Comparison of ENCODE assay signal across 10 mouse cellular contexts in genomic region chr16:67618817-67619216, GRCm38 (mm10). TPM values are rescaled to one million over a fixed set of nuclear protein-coding genes. Genes with fewer than 3 reads are reported as not detected.
DNase-seq lines count a peak whose midpoint lies in the region; ATAC-seq and TF ChIP-seq lines count a peak whose summit lies in the region.
"Had no signal": no experiment of that assay in that cellular context is flagged by ENCODE, and none has a peak within 500 bp of the region (broad histone marks: within the 10 kb centered on the region; RNA-seq: fewer than 3 reads in every experiment).

No protein-coding gene starts in this region.

- no peak for DNase-seq in heart, adult 11 months
- DNase-seq in cerebellum, adult 9-11 months: peak; percentile 49
- no peak for DNase-seq in c-Kit-positive CD71-positive TER-119-positive erythroid progenitor cells, embryonic 14.5 days (ENCODE audit: low spot score)
- no peak for DNase-seq in gastrocnemius, postnatal 36 days
- DNase-seq in gastrocnemius, adult 2 months: no peak
- DNase-seq: adrenal gland, adult 2 months had no signal

- no peak overlapping the region for H3K27ac ChIP-seq in heart, embryonic 16.5 days (ENCODE audit: low read length)
- H3K27ac ChIP-seq in forebrain, embryonic 16.5 days (ENCODE audit: low read length): peak overlapping the region; percentile 71
- H3K27ac ChIP-seq in midbrain, embryonic 15.5 days: peak overlapping the region; percentile 97
- H3K27ac ChIP-seq in gastrocnemius, adult 2 months: no peak overlapping the region

- intact Hi-C loops in gastrocnemius, postnatal 36 days (cut with DNase I): no loop called here
- intact Hi-C loops in gastrocnemius, adult 2 months (cut with DNase I): no loop called here

- 0 out of 2 replicates have a peak overlapping the region, but pooled peaks have one; percentile 100 for H3K4me2 ChIP-seq in heart, embryonic 16.5 days (ENCODE audit: low read depth, low read length)
- peak overlapping the region; percentile 57 for H3K4me2 ChIP-seq in forebrain, embryonic 16.5 days (ENCODE audit: low read length)
- peak overlapping the region; percentile 62 for H3K4me2 ChIP-seq in midbrain, embryonic 15.5 days

- no peak for TF ChIP-seq CTCF in gastrocnemius, adult 2 months (IDR thresholded peaks at IDR 0.05)

- peaks cover 18% of the 10 kb centered on the region for H3K27me3 ChIP-seq in heart, embryonic 16.5 days (ENCODE audit: control insufficient read depth, insufficient read depth, low read length)
- H3K27me3 ChIP-seq in forebrain, embryonic 16.5 days (replicated peaks; ENCODE audit: control insufficient read depth, insufficient read depth, low read length): no peaks in the 10 kb centered on the region
- no peaks in the 10 kb centered on the region for H3K27me3 ChIP-seq in midbrain, embryonic 15.5 days (replicated peaks)

- peaks cover 4% of the 10 kb centered on the region for H3K4me1 ChIP-seq in heart, embryonic 16.5 days (ENCODE audit: control insufficient read depth, insufficient read depth, low read length)
- peaks cover 11% of the 10 kb centered on the region for H3K4me1 ChIP-seq in forebrain, embryonic 16.5 days (replicated peaks; ENCODE audit: control insufficient read depth, insufficient read depth, low read length)
- H3K4me1 ChIP-seq in midbrain, embryonic 15.5 days: peaks cover 7% of the 10 kb centered on the region

- WGBS in heart, embryonic 16.5 days: 7% methylated on average over 13 of the region's 13 CpGs
- WGBS in forebrain, embryonic 16.5 days: 6% methylated on average over 13 of the region's 13 CpGs
- 3% methylated on average over 13 of the region's 13 CpGs for WGBS in midbrain, embryonic 15.5 days

- no peak overlapping the region for H3K4me3 ChIP-seq in heart, embryonic 16.5 days (ENCODE audit: low read length)
- peak overlapping the region; percentile 70 for H3K4me3 ChIP-seq in forebrain, embryonic 16.5 days (replicated peaks; ENCODE audit: low read length)
- peak overlapping the region; percentile 86 for H3K4me3 ChIP-seq in midbrain, embryonic 15.5 days
- H3K4me3 ChIP-seq in gastrocnemius, adult 2 months: no peak overlapping the region

- ATAC-seq in heart, embryonic 16.5 days (replicated peaks; ENCODE audit: extremely low read depth, insufficient read depth, low FRiP score): no peak
- no peak for ATAC-seq in forebrain, embryonic 16.5 days
- no peak for ATAC-seq in midbrain, embryonic 15.5 days (replicated peaks)

- no peaks in the 10 kb centered on the region for H3K36me3 ChIP-seq in heart, embryonic 16.5 days (ENCODE audit: control insufficient read depth, insufficient read depth)
- H3K36me3 ChIP-seq in forebrain, embryonic 16.5 days (ENCODE audit: control insufficient read depth, insufficient read depth): no peaks in the 10 kb centered on the region
- H3K36me3 ChIP-seq in midbrain, embryonic 15.5 days (replicated peaks): no peaks in the 10 kb centered on the region

- H3K9ac ChIP-seq in heart, embryonic 16.5 days (ENCODE audit: low read length): no peak overlapping the region
- peak overlapping the region; percentile 33 for H3K9ac ChIP-seq in forebrain, embryonic 16.5 days (replicated peaks; ENCODE audit: low read depth, low read length)
- peak overlapping the region; percentile 84 for H3K9ac ChIP-seq in midbrain, embryonic 15.5 days

- 0 out of 2 replicates have a peak, but pooled peaks cover 2% of the 10 kb centered on the region for H3K9me3 ChIP-seq in heart, embryonic 16.5 days (replicated peaks; ENCODE audit: control insufficient read depth, low read length)
- H3K9me3 ChIP-seq in forebrain, embryonic 16.5 days (ENCODE audit: control insufficient read depth, low read length): no peaks in the 10 kb centered on the region
- no peaks in the 10 kb centered on the region for H3K9me3 ChIP-seq in midbrain, embryonic 15.5 days
- H3K9me3 ChIP-seq: megakaryocyte, embryonic 14.5 days had no signal

RNA-seq across cellular contexts. Expression of gene Cadm2, which starts 1.9 kb away (rescaled TPM):
- 0.20 and 0.24 TPM in 2 replicates for polyA plus RNA-seq in heart, embryonic 16.5 days (2015; fragmentation: Nextera tagmentation; extraction: Ambion mirVana)
- 40.6 and 46.9 TPM in 2 replicates for polyA plus RNA-seq in forebrain, embryonic 16.5 days (2015; fragmentation: Nextera tagmentation; extraction: Ambion mirVana)
- polyA plus RNA-seq in midbrain, embryonic 15.5 days (2015; fragmentation: Nextera tagmentation; extraction: Ambion mirVana): 60.6 and 70.7 TPM in 2 replicates
- under 1 TPM; 0.36 to 0.42 TPM for total RNA-seq in gastrocnemius, postnatal 36 days (2021)
- total RNA-seq in gastrocnemius, adult 2 months (2021): under 1 TPM; 0.23 to 0.33 TPM

Comparison
In these comparisons a context has a peak if more than half of its experiments do, and no peak if none do; other contexts are left out.
1. H3K27ac ChIP-seq: peak in forebrain, embryonic 16.5 days (single experiment) and midbrain, embryonic 15.5 days (single experiment); none in heart, embryonic 16.5 days (single experiment) and gastrocnemius, adult 2 months (single experiment).
2. H3K4me3 ChIP-seq: peak in forebrain, embryonic 16.5 days (single experiment) and midbrain, embryonic 15.5 days (single experiment); none in heart, embryonic 16.5 days (single experiment) and gastrocnemius, adult 2 months (single experiment).
3. RNA of gene Cadm2, which starts 1.9 kb away (polyA plus RNA-seq): 60.6 to 70.7 TPM in midbrain, embryonic 15.5 days and 40.6 to 46.9 TPM in forebrain, embryonic 16.5 days; 0.20 to 0.24 TPM in heart, embryonic 16.5 days; every median in the first group is over 10 times any median in the second.
4. Peak in every context shown above with its lines, with median percentiles within 50 percentile points of each other: H3K4me2 ChIP-seq.